Mouse (Mus musculus): ENCODE data around the gene Smok3c. TPM values are rescaled to one million over a fixed set of nuclear protein-coding genes. Genes with fewer than 3 reads are reported as not detected.

Smok3c gene
- polyA plus RNA-seq (2017; shearing (Covaris generic)), result not detected

GRCm38 (mm10) chr5:138052894-138053293, at the start of gene Smok3c:
TSS of gene Smok3c (plus strand) at chr5:138053194.

GRCm38 (mm10) chr5:138020961-138021479, 32.0 kb upstream of the Smok3c start, which contains the start of the genes Smok3a and Smok3b:
TSS of gene Smok3a (plus strand) at chr5:138021261.
TSS of gene Smok3b (plus strand) at chr5:138021429.

GRCm38 (mm10) chr5:138084996-138085395, 32.0 kb downstream of the Smok3c start, which contains the start of gene Zkscan1:
TSS of gene Zkscan1 (plus strand) at chr5:138085084.

Other genes starting within 250 kb of the Smok3c start
- 1.4 TPM for gene Pilra, start 216.9 kb upstream of the Smok3c start, polyA plus RNA-seq (2017; shearing (Covaris generic))
- gene Pilrb1, start 195.1 kb upstream of the Smok3c start, polyA plus RNA-seq (2017; shearing (Covaris generic)), result 2.1 TPM
- 0.65 TPM for gene Pilrb2, start 181.4 kb upstream of the Smok3c start, polyA plus RNA-seq (2017; shearing (Covaris generic))
- not detected for gene Cyp3a13, start 131.6 kb upstream of the Smok3c start, polyA plus RNA-seq (2017; shearing (Covaris generic))
- gene Gjc3, start 90.1 kb upstream of the Smok3c start, polyA plus RNA-seq (2017; shearing (Covaris generic)), result not detected
- gene Azgp1, start 71.7 kb upstream of the Smok3c start, polyA plus RNA-seq (2017; shearing (Covaris generic)), result not detected
- not detected for gene Smok3a, start 31.9 kb upstream of the Smok3c start, polyA plus RNA-seq (2017; shearing (Covaris generic))
- gene Smok3b, start 31.8 kb upstream of the Smok3c start, polyA plus RNA-seq (2017; shearing (Covaris generic)), result 0.17 TPM
- 16.0 TPM for gene Zkscan1, start 31.9 kb downstream of the Smok3c start, polyA plus RNA-seq (2017; shearing (Covaris generic))
- 23.6 TPM for gene Zscan21, start 63.7 kb downstream of the Smok3c start, polyA plus RNA-seq (2017; shearing (Covaris generic))
- gene Zfp113, start 102.5 kb downstream of the Smok3c start, polyA plus RNA-seq (2017; shearing (Covaris generic)), result 20.1 TPM
- 208 TPM for gene Cops6, start 107.9 kb downstream of the Smok3c start, polyA plus RNA-seq (2017; shearing (Covaris generic))
- gene Ap4m1, start 118.8 kb downstream of the Smok3c start, polyA plus RNA-seq (2017; shearing (Covaris generic)), result 10.9 TPM
- 85.2 TPM for gene Mcm7, start 119.2 kb downstream of the Smok3c start, polyA plus RNA-seq (2017; shearing (Covaris generic))
- 50.7 TPM for gene Taf6, start 134.3 kb downstream of the Smok3c start, polyA plus RNA-seq (2017; shearing (Covaris generic))
- 16.3 TPM for gene Cnpy4, start 134.3 kb downstream of the Smok3c start, polyA plus RNA-seq (2017; shearing (Covaris generic))
- 1.5 TPM for gene Mblac1, start 141.1 kb downstream of the Smok3c start, polyA plus RNA-seq (2017; shearing (Covaris generic))
- 0.10 TPM for gene Nxpe5, start 172.7 kb downstream of the Smok3c start, polyA plus RNA-seq (2017; shearing (Covaris generic))
- gene Lamtor4, start 202.3 kb downstream of the Smok3c start, polyA plus RNA-seq (2017; shearing (Covaris generic)), result 79.6 TPM
- gene BC037034, start 210.8 kb downstream of the Smok3c start, polyA plus RNA-seq (2017; shearing (Covaris generic)), result 40.7 TPM
- gene Gal3st4, start 219.6 kb downstream of the Smok3c start, polyA plus RNA-seq (2017; shearing (Covaris generic)), result 0.37 TPM
- 0.12 TPM for gene Gm43720, start 226.8 kb downstream of the Smok3c start, polyA plus RNA-seq (2017; shearing (Covaris generic))
- gene Gpc2, start 226.8 kb downstream of the Smok3c start, polyA plus RNA-seq (2017; shearing (Covaris generic)), result 1.4 TPM
- 0.77 TPM for gene Stag3, start 227.0 kb downstream of the Smok3c start, polyA plus RNA-seq (2017; shearing (Covaris generic))